Mouse (Mus musculus): Measurements from ENCODE around the gene Agfg2.
"Not testable (repeated sequence)": the region's sequence is repeated elsewhere in the genome, so short reads cannot be mapped to it uniquely, and the experiment has no call there.

DNA sequence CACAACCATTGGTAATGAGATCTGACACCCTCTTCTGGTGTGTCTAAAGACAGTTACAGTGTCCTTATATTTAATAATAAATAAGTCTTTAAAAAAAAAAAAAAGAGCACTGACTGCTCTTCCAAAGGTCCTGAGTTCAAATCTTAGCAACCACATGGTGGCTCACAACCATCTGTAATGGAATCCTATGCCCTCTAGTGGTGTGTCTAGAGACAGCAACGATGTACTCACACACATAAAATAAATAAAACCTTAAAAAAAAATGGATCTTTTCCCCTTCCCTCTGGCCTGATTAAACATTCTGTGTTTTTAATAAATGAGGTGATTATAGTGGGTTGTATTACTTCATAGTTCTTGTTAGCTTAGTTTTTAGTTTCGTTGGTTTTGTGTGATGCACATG is 69.6 kb downstream of the Agfg2 start:
- TF ChIP-seq POLR2A (IDR thresholded peaks at IDR 0.05; ENCODE audit: borderline replicate concordance, control insufficient read depth, low read depth, low read length); CTCF (IDR thresholded peaks at IDR 0.05; ENCODE audit: control insufficient read depth, insufficient read depth, low read length): not testable (repeated sequence)
